Mouse (Mus musculus): ENCODE measurements around the gene Gm3187. TPM values are rescaled to one million over a fixed set of nuclear protein-coding genes. Genes with fewer than 3 reads are reported as not detected.

Gm3187 gene
- polyA plus RNA-seq (2015; fragmentation: Nextera tagmentation; extraction: Ambion mirVana): not detected in 2 replicates

GRCm38 (mm10) chr14:5483907-5484306 lies at the start of gene Gm3187:
Gm3187 (plus strand) TSS chr14:5484207.

GRCm38 (mm10) chr14:5455367-5455766 lies 28.6 kb upstream of the Gm3187 start, which contains the start of gene Gm3194:
Gm3194 (minus strand) TSS chr14:5455467.

GRCm38 (mm10) chr14:5477730-5478129 lies 6.3 kb upstream of the Gm3187 start, which contains the start of gene Gm8246:
Gm8246 (minus strand) TSS chr14:5477830.

GRCm38 (mm10) chr14:5501374-5501773 lies 17.4 kb downstream of the Gm3187 start, which contains the start of gene Gm3488:
Gm3488 (plus strand) TSS chr14:5501674.

GRCm38 (mm10) chr14:5538196-5538595 lies 54.2 kb downstream of the Gm3187 start, which contains the start of gene Gm3532:
Gm3532 (plus strand) TSS chr14:5538496.

Other genes starting within 250 kb of the Gm3187 start
- gene Gm3526, start 223.6 kb upstream of the Gm3187 start, polyA plus RNA-seq (2015; fragmentation: Nextera tagmentation; extraction: Ambion mirVana): not detected in 2 replicates
- gene Gm3542, start 149.3 kb upstream of the Gm3187 start, polyA plus RNA-seq (2015; fragmentation: Nextera tagmentation; extraction: Ambion mirVana): not detected in 2 replicates
- gene Gm3500, start 95.2 kb upstream of the Gm3187 start, polyA plus RNA-seq (2015; fragmentation: Nextera tagmentation; extraction: Ambion mirVana): 0.08 TPM in 1 of 2 replicates, not detected in the other
- gene Gm3194, start 28.7 kb upstream of the Gm3187 start, polyA plus RNA-seq (2015; fragmentation: Nextera tagmentation; extraction: Ambion mirVana): 0.08 and 0.46 TPM in 2 replicates
- gene Gm8246, start 6.4 kb upstream of the Gm3187 start, polyA plus RNA-seq (2015; fragmentation: Nextera tagmentation; extraction: Ambion mirVana): not detected in 2 replicates
- 0.28 and 0.61 TPM in 2 replicates for gene Gm3488, start 17.5 kb downstream of the Gm3187 start, polyA plus RNA-seq (2015; fragmentation: Nextera tagmentation; extraction: Ambion mirVana)
- gene Gm3532, start 54.3 kb downstream of the Gm3187 start, polyA plus RNA-seq (2015; fragmentation: Nextera tagmentation; extraction: Ambion mirVana): not detected in 2 replicates
- not detected in 2 replicates for gene Gm8265, start 148.8 kb downstream of the Gm3187 start, polyA plus RNA-seq (2015; fragmentation: Nextera tagmentation; extraction: Ambion mirVana)
- gene Gm9603, start 203.2 kb downstream of the Gm3187 start, polyA plus RNA-seq (2015; fragmentation: Nextera tagmentation; extraction: Ambion mirVana): not detected in 2 replicates

Measured in adrenal gland, postnatal 0 days (tissue).